Mouse (Mus musculus) thymus, adult 2 months (tissue): ENCODE data around the gene Atp5h. TPM values are rescaled to one million over a fixed set of nuclear protein-coding genes. Genes with fewer than 3 reads are reported as not detected.
"Not testable (repeated sequence)": the region's sequence is repeated elsewhere in the genome, so short reads cannot be mapped to it uniquely, and the experiment has no call there.

Source experiments
- DNase-seq: peaks from one replicate; pipeline ENCODE4 v3.0.0; 2021
- H3K27ac ChIP-seq: fragments of 200-500 bp; 2 replicates; pipeline ENCODE4 v1.5.1; 2012; ENCODE audit warnings: low read length, control low read depth; ENCODE audit not compliant: control insufficient read depth, insufficient read depth
- H3K27me3 ChIP-seq: fragments of 200-500 bp; 2 replicates; pipeline ENCODE4 v1.6.1; 2012; ENCODE audit warnings: mild to moderate bottlenecking, low read length, moderate library complexity, mixed read lengths; ENCODE audit not compliant: control insufficient read depth, insufficient read depth
- H3K36me3 ChIP-seq: fragments of 200-500 bp; 2 replicates; pipeline ENCODE4 v1.6.1; 2012; ENCODE audit warnings: mild to moderate bottlenecking, low read length, moderate library complexity; ENCODE audit not compliant: control insufficient read depth, insufficient read depth
- H3K4me1 ChIP-seq: fragments of 200-500 bp; replicated peaks from 2 replicates; pipeline ENCODE4 v1.6.1; 2012; ENCODE audit warnings: low read length; ENCODE audit not compliant: control insufficient read depth, insufficient read depth
- H3K4me3 ChIP-seq: fragments of 200-500 bp; 2 replicates; pipeline ENCODE4 v1.5.1; 2012; ENCODE audit warnings: mild to moderate bottlenecking, low read length, control low read depth, moderate library complexity; ENCODE audit not compliant: control insufficient read depth, insufficient read depth
- CTCF ChIP-seq: fragments of 200-500 bp; IDR thresholded peaks from 2 replicates; pipeline ENCODE4 v1.5.1; 2012; ENCODE audit warnings: mild to moderate bottlenecking, control low read depth, low read length, moderate library complexity, borderline replicate concordance; ENCODE audit not compliant: control insufficient read depth, poor library complexity, insufficient read depth; ENCODE audit errors: extremely low read depth
- POLR2A ChIP-seq: fragments of 200-500 bp; IDR thresholded peaks from 2 replicates; pipeline ENCODE4 v1.6.1; 2012; ENCODE audit warnings: mild to moderate bottlenecking, low read length, control low read depth, moderate library complexity; ENCODE audit not compliant: control insufficient read depth, poor library complexity, insufficient read depth; ENCODE audit errors: extremely low read depth
- WGBS: fragments of 180-500 bp; shearing (Covaris S2); methylation state at CpG from one replicate; pipeline ENCODE4 v1.1.7; 2018; 5-methylcytosine and 5-hydroxymethylcytosine counted together
- polyA plus RNA-seq: library from polyadenylated mRNA; depleted of rRNA; stranded (reverse); fragments of >200 nt; gene quantifications from 2 replicates; pipeline ENCODE4 v1.2.3, GENCODE M21; 2012

Atp5h gene
- polyA plus RNA-seq, 1 experiment, result 155 TPM

GRCm38 (mm10) chr11:115457405-115457804 lies 37.6 kb upstream of the Atp5h start:
- Histone ChIP-seq H3K36me3 (no peaks in the 10 kb centered on the region), H3K27me3 (no peaks in the 10 kb centered on the region), H3K4me3 (no peak overlapping the region), H3K27ac (no peak overlapping the region), H3K4me1 (peaks cover 62% of the 10 kb centered on the region)
- no peak for TF ChIP-seq CTCF
- TF ChIP-seq POLR2A, result no peak
- 50% methylated on average over 6 of the region's 6 CpGs for WGBS
- no peak for DNase-seq

GRCm38 (mm10) chr11:115456182-115456581 lies 36.4 kb upstream of the Atp5h start:
- H3K27me3 ChIP-seq, result no peaks in the 10 kb centered on the region
- 94% methylated on average over 5 of the region's 5 CpGs for WGBS
- no peaks in the 10 kb centered on the region for H3K36me3 ChIP-seq
- no peak overlapping the region for H3K4me3 ChIP-seq
- H3K4me1 ChIP-seq, result peaks cover 63% of the 10 kb centered on the region
- TF ChIP-seq POLR2A (no peak), CTCF (no peak)
- H3K27ac ChIP-seq, result no peak overlapping the region
- no peak for DNase-seq

- no peak overlapping the region for H3K4me3 ChIP-seq
- H3K27ac ChIP-seq, result no peak overlapping the region
- TF ChIP-seq POLR2A (no peak), CTCF (peak; percentile 35; the same call in 1 of the 2 replicates)
- H3K27me3 ChIP-seq, result no peaks in the 10 kb centered on the region
- H3K4me1 ChIP-seq, result peaks cover 59% of the 10 kb centered on the region
- WGBS, result 96% methylated on average over 15 of the region's 15 CpGs
- no peaks in the 10 kb centered on the region for H3K36me3 ChIP-seq
- DNase-seq, result no peak
Observed at GRCm38 (mm10) chr11:115455619-115456018, 35.9 kb upstream of the Atp5h start.

DNA sequence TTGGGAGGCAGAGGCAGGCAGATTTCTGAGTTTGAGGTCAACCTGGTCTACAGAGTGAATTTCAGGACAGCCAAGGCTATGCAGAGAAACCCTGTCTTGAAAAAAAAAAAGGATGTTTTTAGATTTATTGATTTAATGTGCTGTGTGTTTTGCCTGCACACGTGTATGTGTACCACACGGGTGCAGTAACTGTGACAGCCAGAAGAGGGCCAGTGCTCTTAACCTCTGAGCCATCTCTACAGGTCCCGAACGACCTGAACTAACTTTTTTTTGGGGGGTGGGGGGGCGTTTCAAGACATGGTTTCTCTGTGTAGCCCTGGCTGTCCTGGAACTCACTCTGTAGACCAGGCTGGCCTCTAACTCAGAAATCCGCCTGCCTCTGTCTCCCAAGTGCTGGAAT lies 35.1 kb upstream of the Atp5h start:
- H3K27me3 ChIP-seq, DNase-seq, H3K4me3 ChIP-seq, H3K27ac ChIP-seq, H3K36me3 ChIP-seq: not testable (repeated sequence)
- WGBS, result 95% methylated on average over 6 of the region's 6 CpGs
- H3K4me1 ChIP-seq, result peaks cover 66% of the 10 kb centered on the region

GRCm38 (mm10) chr11:115453306-115453705 lies 33.5 kb upstream of the Atp5h start:
- no peaks in the 10 kb centered on the region for H3K27me3 ChIP-seq
- H3K4me1 ChIP-seq, result peaks cover 60% of the 10 kb centered on the region
- no peak for DNase-seq
- no peak for TF ChIP-seq POLR2A
- 0 out of 2 replicates have a peak, but pooled peaks have one; percentile 33 for TF ChIP-seq CTCF
- WGBS, result 61% methylated on average over 4 of the region's 4 CpGs
- peak overlapping the region; percentile 99 for H3K27ac ChIP-seq
- H3K36me3 ChIP-seq, result no peaks in the 10 kb centered on the region
- H3K4me3 ChIP-seq, result no peak overlapping the region

DNA sequence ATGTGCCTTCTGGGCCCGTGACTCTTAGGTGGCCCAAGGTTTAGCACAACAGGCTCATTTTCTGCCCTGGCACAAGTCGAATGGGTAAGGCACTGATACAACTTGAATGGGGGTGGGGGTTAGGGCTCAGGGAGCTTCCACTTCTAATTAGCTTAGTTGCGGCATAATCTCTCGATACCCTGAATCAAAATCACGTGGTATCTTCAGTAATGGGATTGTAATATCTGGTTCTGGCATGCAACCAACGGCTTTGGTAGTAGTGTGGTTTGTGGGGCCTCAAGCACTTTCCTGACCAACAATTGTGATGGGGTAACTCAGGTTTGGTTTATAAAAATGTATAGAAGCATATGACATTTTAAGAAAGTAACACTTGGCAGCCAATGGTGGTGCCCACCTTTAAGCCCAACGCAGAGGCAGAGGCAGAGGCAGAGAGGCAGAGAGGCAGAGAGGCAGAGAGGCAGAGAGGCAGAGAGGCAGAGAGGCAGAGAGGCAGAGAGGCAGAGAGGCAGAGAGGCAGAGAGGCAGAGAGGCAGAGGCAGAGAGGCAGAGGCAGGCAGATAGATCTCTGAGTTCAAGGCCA lies 32.6 kb upstream of the Atp5h start:
- no peak for DNase-seq
- TF ChIP-seq POLR2A (no peak), CTCF (no peak)
- WGBS, result 4% methylated on average over 7 of the region's 7 CpGs
- no peaks in the 10 kb centered on the region for H3K27me3 ChIP-seq
- peak overlapping the region; percentile 99 for H3K27ac ChIP-seq
- H3K36me3 ChIP-seq, result no peaks in the 10 kb centered on the region
- peaks cover 51% of the 10 kb centered on the region for H3K4me1 ChIP-seq
- H3K4me3 ChIP-seq, result no peak overlapping the region

DNA sequence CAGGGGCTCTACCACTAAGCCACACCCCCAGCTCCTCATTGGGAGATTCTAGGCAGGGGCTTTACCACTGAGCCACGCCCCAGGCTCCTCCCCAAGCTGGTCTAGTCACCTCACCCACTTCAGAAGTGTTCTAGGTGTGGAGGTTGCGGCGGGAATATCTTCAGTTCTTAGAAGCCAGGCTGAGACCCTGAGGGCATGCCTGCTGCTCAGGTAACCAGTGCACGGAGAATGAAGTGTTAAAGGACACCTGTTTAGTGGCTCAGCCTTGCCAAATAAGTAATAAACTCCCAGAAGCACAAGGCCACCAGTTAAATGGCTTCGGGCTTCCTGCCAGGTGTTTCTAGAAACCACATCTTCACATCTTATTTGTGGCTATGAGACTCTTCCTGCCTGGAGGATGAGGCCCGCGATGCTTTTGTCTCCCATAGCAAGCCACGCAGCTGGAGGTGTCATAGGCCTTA lies 32.0 kb upstream of the Atp5h start:
- 4% methylated on average over 8 of the region's 8 CpGs for WGBS
- Histone ChIP-seq H3K4me1 (peaks cover 47% of the 10 kb centered on the region), H3K4me3 (no peak overlapping the region), H3K36me3 (no peaks in the 10 kb centered on the region), H3K27ac (peak overlapping the region; percentile 99), H3K27me3 (no peaks in the 10 kb centered on the region)
- peak; percentile 86 for DNase-seq
- TF ChIP-seq CTCF (no peak), POLR2A (0 out of 2 replicates have a peak, but pooled peaks have one; percentile 26)
